10 mouse cellular contexts compared by ENCODE assay signal in genomic region chr7:128433213-128433612, GRCm38 (mm10). TPM values are rescaled to one million over a fixed set of nuclear protein-coding genes. Genes with fewer than 3 reads are reported as not detected.
DNase-seq lines count a peak whose midpoint lies in the region; ATAC-seq and TF ChIP-seq lines count a peak whose summit lies in the region.
"Had no signal": no experiment of that assay in that cellular context is flagged by ENCODE, and none has a peak within 500 bp of the region (broad histone marks: within the 10 kb centered on the region; RNA-seq: fewer than 3 reads in every experiment).

No protein-coding gene starts in this region.

- peaks cover 3% of the 10 kb centered on the region; the same call in 1 of the 2 replicates for H3K4me1 ChIP-seq in hindbrain, embryonic 16.5 days (ENCODE audit: control insufficient read depth, insufficient read depth, low read depth, low read length)
- peaks cover 4% of the 10 kb centered on the region; the same call in 1 of the 2 replicates for H3K4me1 ChIP-seq in hindbrain, embryonic 13.5 days (replicated peaks)
- H3K4me1 ChIP-seq in MEL (ENCODE audit: control insufficient read depth in 1 of 2, insufficient read depth in 2 of 2, low read length in 2 of 2), result no peaks in the 10 kb centered on the region
- H3K4me1 ChIP-seq: liver, embryonic 15.5 days had no signal

- no peaks in the 10 kb centered on the region for H3K9me3 ChIP-seq in hindbrain, embryonic 16.5 days (ENCODE audit: control insufficient read depth, low read length)
- no peaks in the 10 kb centered on the region for H3K9me3 ChIP-seq in hindbrain, embryonic 13.5 days
- H3K9me3 ChIP-seq in MEL (replicated peaks; ENCODE audit: insufficient read depth, low read length), result no peaks in the 10 kb centered on the region
- H3K9me3 ChIP-seq: liver, embryonic 15.5 days had no signal

- H3K4me3 ChIP-seq in hindbrain, embryonic 16.5 days (ENCODE audit: low read length), result no peak overlapping the region
- no peak overlapping the region for H3K4me3 ChIP-seq in hindbrain, embryonic 13.5 days
- no peak overlapping the region for H3K4me3 ChIP-seq in MEL (ENCODE audit: control insufficient read depth in 1 of 2, insufficient read depth in 1 of 2, low read depth in 2 of 2, low read length in 2 of 2)
- H3K4me3 ChIP-seq: liver, embryonic 15.5 days had no signal

- 71% methylated on average over 1 of the region's 1 CpGs for WGBS in hindbrain, embryonic 16.5 days
- WGBS in hindbrain, embryonic 13.5 days, result 76% methylated on average over 1 of the region's 1 CpGs

- peak; percentile 6 for DNase-seq in lung, postnatal 36 days
- no peak for DNase-seq in lung, postnatal 4 days
- DNase-seq in MEL (ENCODE audit: low read depth, low spot score), result peak; percentile 46
- DNase-seq in retina, postnatal 1 day, result peak; percentile 14
- DNase-seq in urinary bladder, postnatal 4 days (ENCODE audit: low spot score in 2 of 2), result no peak
- DNase-seq in lung, postnatal 10 days, result no peak
- DNase-seq: heart, postnatal 14 days had no signal

- no peaks in the 10 kb centered on the region for H3K79me2 ChIP-seq in MEL (ENCODE audit: control insufficient read depth, insufficient read depth, low read length, poor library complexity)

- H3K27me3 ChIP-seq in hindbrain, embryonic 16.5 days (replicated peaks; ENCODE audit: control insufficient read depth, insufficient read depth, low read length), result no peaks in the 10 kb centered on the region
- no peaks in the 10 kb centered on the region for H3K27me3 ChIP-seq in hindbrain, embryonic 13.5 days
- no peaks in the 10 kb centered on the region for H3K27me3 ChIP-seq in MEL (ENCODE audit: control insufficient read depth in 1 of 2, insufficient read depth in 2 of 2, low read length in 2 of 2)
- H3K27me3 ChIP-seq: liver, embryonic 15.5 days had no signal

- H3K4me2 ChIP-seq in hindbrain, embryonic 16.5 days (ENCODE audit: low read length), result no peak overlapping the region
- no peak overlapping the region for H3K4me2 ChIP-seq in hindbrain, embryonic 13.5 days
- H3K4me2 ChIP-seq: liver, embryonic 15.5 days had no signal

- H3K27ac ChIP-seq in hindbrain, embryonic 16.5 days (ENCODE audit: low read depth, low read length), result no peak overlapping the region; the same call in 1 of the 2 replicates
- H3K27ac ChIP-seq in hindbrain, embryonic 13.5 days, result no peak overlapping the region
- H3K27ac ChIP-seq in MEL (ENCODE audit: control insufficient read depth, low read depth, low read length), result no peak overlapping the region
- H3K27ac ChIP-seq: liver, embryonic 15.5 days had no signal

- TF ChIP-seq RAD21 in MEL (IDR thresholded peaks at IDR 0.05; ENCODE audit: low read depth, low read length), result peak; percentile 68

- TF ChIP-seq EP300 in MEL (IDR thresholded peaks at IDR 0.05; ENCODE audit: low read depth in 1 of 2, low read length in 2 of 2), result no peak

- no peaks in the 10 kb centered on the region for H3K36me3 ChIP-seq in hindbrain, embryonic 16.5 days (ENCODE audit: control insufficient read depth, insufficient read depth, low read length)
- H3K36me3 ChIP-seq in hindbrain, embryonic 13.5 days, result no peaks in the 10 kb centered on the region
- H3K36me3 ChIP-seq in MEL (ENCODE audit: control insufficient read depth in 1 of 2, insufficient read depth in 2 of 2, low read length in 2 of 2), result no peaks in the 10 kb centered on the region
- H3K36me3 ChIP-seq: liver, embryonic 15.5 days had no signal

- peak; percentile 70; the same call in 1 of the 2 replicates for ATAC-seq in hindbrain, embryonic 16.5 days
- ATAC-seq in hindbrain, embryonic 13.5 days (ENCODE audit: low FRiP score), result no peak

- no peak overlapping the region for H3K9ac ChIP-seq in hindbrain, embryonic 16.5 days (ENCODE audit: low read depth, low read length)
- H3K9ac ChIP-seq in hindbrain, embryonic 13.5 days, result no peak overlapping the region
- H3K9ac ChIP-seq in MEL (ENCODE audit: control insufficient read depth, low read depth, low read length, poor library complexity, severe bottlenecking), result no peak overlapping the region
- H3K9ac ChIP-seq: liver, embryonic 15.5 days had no signal

- no peak for TF ChIP-seq POLR2A in MEL (IDR thresholded peaks at IDR 0.05; ENCODE audit: control insufficient read depth in 1 of 2, insufficient read depth in 1 of 2, low read depth in 1 of 2, low read length in 2 of 2, poor library complexity in 1 of 2)

- peak; percentile 10 to 65 (median 50); a peak in 4 of 6 replicates for TF ChIP-seq CTCF in MEL (IDR thresholded peaks at IDR 0.05 in 2 of 3, conservative IDR thresholded peaks at IDR 0.05 in 1 of 3; ENCODE audit: control insufficient read depth in 1 of 3, insufficient read depth in 1 of 3, low read depth in 2 of 3, low read length in 3 of 3, poor library complexity in 1 of 3, severe bottlenecking in 1 of 3)

TF ChIP-seq in MEL, 35 proteins besides CTCF, POLR2A, EP300 and RAD21:
- TF ChIP-seq NELFE (IDR thresholded peaks at IDR 0.05; ENCODE audit: low read depth, low read length) (no peak), POLR2AphosphoS5 (IDR thresholded peaks at IDR 0.05; ENCODE audit: borderline replicate concordance, low read depth, low read length) (no peak), JUND (IDR thresholded peaks at IDR 0.05; ENCODE audit: low read depth, low read length) (peak; percentile 78; the same call in 1 of the 2 replicates), CHD2 (IDR thresholded peaks at IDR 0.05; ENCODE audit: low read length) (no peak), SMC3 (IDR thresholded peaks at IDR 0.05; ENCODE audit: low read depth, low read length) (peak; percentile 80), ZC3H11A (IDR thresholded peaks at IDR 0.05; ENCODE audit: low read depth, low read length) (peak; percentile 65)
TF ChIP-seq in MEL: peak in this region for 3.

RNA-seq across cellular contexts. Expression of gene Rgs10, which starts 14.7 kb away (rescaled TPM):
- polyA plus RNA-seq in hindbrain, embryonic 16.5 days (2015; fragmentation: Nextera tagmentation; extraction: Ambion mirVana), result 69.3 and 82.4 TPM in 2 replicates
- 34.0 and 40.2 TPM in 2 replicates for polyA plus RNA-seq in hindbrain, embryonic 13.5 days (2015; fragmentation: Nextera tagmentation; extraction: Ambion mirVana)
- total RNA-seq in MEL (2012; rRNA removed), result 44.6 and 44.7 TPM in 2 replicates
- 10 to 100 TPM in 1 of 2 experiments, not detected in 1; 42.3 TPM for polyA plus RNA-seq in MEL (2012; ENCODE audit: insufficient read depth in 1 of 2, insufficient read length in 2 of 2, low read depth in 1 of 2, low replicate concordance in 2 of 2, missing spikeins in 1 of 2)

RNA-seq across cellular contexts. Expression of gene Tial1, which starts 28.3 kb away (rescaled TPM):
- polyA plus RNA-seq in hindbrain, embryonic 16.5 days (2015; fragmentation: Nextera tagmentation; extraction: Ambion mirVana), result 24.0 and 24.2 TPM in 2 replicates
- polyA plus RNA-seq in hindbrain, embryonic 13.5 days (2015; fragmentation: Nextera tagmentation; extraction: Ambion mirVana), result 34.3 and 36.2 TPM in 2 replicates
- 42.7 and 54.3 TPM in 2 replicates for total RNA-seq in MEL (2012; rRNA removed)
- polyA plus RNA-seq in MEL (2012; ENCODE audit: insufficient read depth in 1 of 2, insufficient read length in 2 of 2, low read depth in 1 of 2, low replicate concordance in 2 of 2, missing spikeins in 1 of 2), result 100 to 1,000 TPM in 1 of 2 experiments, not detected in 1; 126 TPM

Comparison
In these comparisons a context has a peak if more than half of its experiments do, and no peak if none do; other contexts are left out.
1. DNase-seq: peak in lung, postnatal 36 days (single experiment), MEL (single experiment) and retina, postnatal 1 day (single experiment); none in lung, postnatal 4 days (0 of 2), urinary bladder, postnatal 4 days (0 of 2) and lung, postnatal 10 days (single experiment).